ENCODE assay signal across 8 mouse cellular contexts in genomic region chr5:118027101-118027697, GRCm38 (mm10). TPM values are rescaled to one million over a fixed set of nuclear protein-coding genes. Genes with fewer than 3 reads are reported as not detected.
DNase-seq lines count a peak whose midpoint lies in the region; ATAC-seq lines count a peak whose summit lies in the region.

No protein-coding gene starts in this region.

- H3K27ac ChIP-seq in kidney, embryonic 15.5 days = no peak overlapping the region
- H3K27ac ChIP-seq in embryonic facial prominence, embryonic 14.5 days (replicated peaks; ENCODE audit: low read depth, low read length) = no peak overlapping the region
- H3K27ac ChIP-seq in intestine, embryonic 14.5 days (ENCODE audit: low read depth) = no peak overlapping the region
- H3K27ac ChIP-seq in neural tube, embryonic 12.5 days = no peak overlapping the region

- H3K9me3 ChIP-seq in kidney, embryonic 15.5 days (replicated peaks) = no peaks in the 10 kb centered on the region
- no peaks in the 10 kb centered on the region for H3K9me3 ChIP-seq in embryonic facial prominence, embryonic 14.5 days (ENCODE audit: control insufficient read depth, low read length)
- no peaks in the 10 kb centered on the region for H3K9me3 ChIP-seq in intestine, embryonic 14.5 days (ENCODE audit: control insufficient read depth, low read length)
- H3K9me3 ChIP-seq in neural tube, embryonic 12.5 days = no peaks in the 10 kb centered on the region

- DNase-seq in kidney, postnatal 14 days = no peak
- DNase-seq in embryonic facial prominence, embryonic 14.5 days (ENCODE audit: low spot score) = no peak
- peak; percentile 59 for DNase-seq in intestine, embryonic 14.5 days (ENCODE audit: low spot score)
- DNase-seq in adrenal gland, postnatal 4 days (ENCODE audit: low spot score in 2 of 2) = no peak
- DNase-seq in ovary, postnatal 14 days (ENCODE audit: low spot score) = no peak

- WGBS in kidney, embryonic 15.5 days = under 1% methylated on average over 39 of the region's 39 CpGs
- WGBS in embryonic facial prominence, embryonic 14.5 days = 3% methylated on average over 19 of the region's 39 CpGs
- WGBS in intestine, embryonic 14.5 days = under 1% methylated on average over 39 of the region's 39 CpGs
- WGBS in neural tube, embryonic 12.5 days = 2% methylated on average over 39 of the region's 39 CpGs

- H3K4me2 ChIP-seq in kidney, embryonic 15.5 days = peak overlapping the region; percentile 100
- H3K4me2 ChIP-seq in embryonic facial prominence, embryonic 14.5 days (ENCODE audit: low read depth, low read length) = peak overlapping the region; percentile 100
- H3K4me2 ChIP-seq in intestine, embryonic 14.5 days (ENCODE audit: low read length) = peak overlapping the region; percentile 100
- H3K4me2 ChIP-seq in neural tube, embryonic 12.5 days (replicated peaks) = peak overlapping the region; percentile 97

- H3K9ac ChIP-seq in kidney, embryonic 15.5 days = peak overlapping the region; percentile 54
- peak overlapping the region; percentile 60 for H3K9ac ChIP-seq in embryonic facial prominence, embryonic 14.5 days (ENCODE audit: low read depth, low read length)
- peak overlapping the region; percentile 38 for H3K9ac ChIP-seq in intestine, embryonic 14.5 days (ENCODE audit: low read length)
- peak overlapping the region; percentile 48; the same call in 1 of the 2 replicates for H3K9ac ChIP-seq in neural tube, embryonic 12.5 days

- 0 out of 2 replicates have a peak, but pooled peaks have one; percentile 35 for ATAC-seq in kidney, embryonic 15.5 days (replicated peaks; ENCODE audit: low FRiP score)
- no peak for ATAC-seq in embryonic facial prominence, embryonic 14.5 days (ENCODE audit: low read depth)
- no peak for ATAC-seq in intestine, embryonic 14.5 days (replicated peaks; ENCODE audit: low FRiP score, low TSS enrichment, low read depth)
- ATAC-seq in neural tube, embryonic 12.5 days (ENCODE audit: low FRiP score, low read depth) = no peak
- no peak for ATAC-seq in granulocyte monocyte progenitor cell, adult 5-6 weeks (replicated peaks; ENCODE audit: poor library complexity, severe bottlenecking)

- no peaks in the 10 kb centered on the region for H3K36me3 ChIP-seq in kidney, embryonic 15.5 days
- no peaks in the 10 kb centered on the region for H3K36me3 ChIP-seq in embryonic facial prominence, embryonic 14.5 days (ENCODE audit: control insufficient read depth, insufficient read depth, low read length)
- no peaks in the 10 kb centered on the region for H3K36me3 ChIP-seq in intestine, embryonic 14.5 days (ENCODE audit: control insufficient read depth, insufficient read depth, low read length)
- no peaks in the 10 kb centered on the region for H3K36me3 ChIP-seq in neural tube, embryonic 12.5 days

- peak overlapping the region; percentile 70 for H3K4me3 ChIP-seq in kidney, embryonic 15.5 days (replicated peaks)
- peak overlapping the region; percentile 65 for H3K4me3 ChIP-seq in embryonic facial prominence, embryonic 14.5 days (ENCODE audit: low read depth, low read length)
- H3K4me3 ChIP-seq in intestine, embryonic 14.5 days (ENCODE audit: low read depth, low read length) = peak overlapping the region; percentile 59
- peak overlapping the region; percentile 61 for H3K4me3 ChIP-seq in neural tube, embryonic 12.5 days

- H3K4me1 ChIP-seq in kidney, embryonic 15.5 days = peaks cover 37% of the 10 kb centered on the region
- H3K4me1 ChIP-seq in embryonic facial prominence, embryonic 14.5 days (ENCODE audit: control insufficient read depth, insufficient read depth, low read length) = peaks cover 21% of the 10 kb centered on the region
- H3K4me1 ChIP-seq in intestine, embryonic 14.5 days (replicated peaks; ENCODE audit: control insufficient read depth, insufficient read depth, low read length) = peaks cover 29% of the 10 kb centered on the region
- peaks cover 41% of the 10 kb centered on the region for H3K4me1 ChIP-seq in neural tube, embryonic 12.5 days

- peaks cover 61% of the 10 kb centered on the region for H3K27me3 ChIP-seq in kidney, embryonic 15.5 days
- peaks cover 54% of the 10 kb centered on the region for H3K27me3 ChIP-seq in embryonic facial prominence, embryonic 14.5 days (replicated peaks; ENCODE audit: control insufficient read depth, insufficient read depth, low read length)
- H3K27me3 ChIP-seq in intestine, embryonic 14.5 days (replicated peaks; ENCODE audit: control insufficient read depth, insufficient read depth, low read length) = peaks cover 50% of the 10 kb centered on the region
- H3K27me3 ChIP-seq in neural tube, embryonic 12.5 days (replicated peaks) = peaks cover 67% of the 10 kb centered on the region

RNA-seq across cellular contexts. Expression of gene Tesc, which starts 0.3 kb away (rescaled TPM):
- polyA plus RNA-seq in kidney, embryonic 15.5 days (2015; fragmentation: Nextera tagmentation; extraction: Ambion mirVana) = 17.1 and 18.6 TPM in 2 replicates
- polyA plus RNA-seq in embryonic facial prominence, embryonic 14.5 days (2014; fragmentation: Nextera tagmentation; extraction: Ambion mirVana) = 10.4 and 12.1 TPM in 2 replicates
- 1.7 and 3.8 TPM in 2 replicates for polyA plus RNA-seq in intestine, embryonic 14.5 days (2014; fragmentation: Nextera tagmentation; extraction: Ambion mirVana)
- 1.4 and 1.8 TPM in 2 replicates for polyA plus RNA-seq in neural tube, embryonic 12.5 days (2016; fragmentation: Nextera tagmentation; extraction: Ambion mirVana)
- total RNA-seq in adrenal gland, postnatal 4 days (2021) = 10 to 100 TPM; 53.7 to 60.8 TPM
- total RNA-seq in granulocyte monocyte progenitor cell, adult 5-6 weeks (2014; fragmentation: Nextera tagmentation) = 8.5 TPM in 1 of 2 replicates, not detected in the other
- total RNA-seq in granulocyte monocyte progenitor cell, adult 5-6 weeks (2017) = 0.56 and 0.82 TPM in 2 replicates

RNA-seq across cellular contexts. Expression of gene Fbxo21, which starts 50.7 kb away (rescaled TPM):
- 75.7 and 78.9 TPM in 2 replicates for polyA plus RNA-seq in kidney, embryonic 15.5 days (2015; fragmentation: Nextera tagmentation; extraction: Ambion mirVana)
- polyA plus RNA-seq in embryonic facial prominence, embryonic 14.5 days (2014; fragmentation: Nextera tagmentation; extraction: Ambion mirVana) = 43.6 and 50.9 TPM in 2 replicates
- polyA plus RNA-seq in intestine, embryonic 14.5 days (2014; fragmentation: Nextera tagmentation; extraction: Ambion mirVana) = 72.7 and 75.3 TPM in 2 replicates
- polyA plus RNA-seq in neural tube, embryonic 12.5 days (2016; fragmentation: Nextera tagmentation; extraction: Ambion mirVana) = 137 and 144 TPM in 2 replicates
- 10 to 100 TPM; 89.3 to 94.4 TPM for total RNA-seq in adrenal gland, postnatal 4 days (2021)
- total RNA-seq in granulocyte monocyte progenitor cell, adult 5-6 weeks (2014; fragmentation: Nextera tagmentation) = 12.2 and 13.8 TPM in 2 replicates
- total RNA-seq in granulocyte monocyte progenitor cell, adult 5-6 weeks (2017) = 14.0 and 19.5 TPM in 2 replicates
